Mouse (Mus musculus): ENCODE results near the gene Naip1. TPM values are rescaled to one million over a fixed set of nuclear protein-coding genes. Genes with fewer than 3 reads are reported as not detected.
"Not testable (repeated sequence)": the region's sequence is repeated elsewhere in the genome, so short reads cannot be mapped to it uniquely, and the experiment has no call there.

The Naip1 gene
- total and polyA plus RNA-seq, 3 experiments: 0.01 to 0.53 (median 0.27) TPM

DNA sequence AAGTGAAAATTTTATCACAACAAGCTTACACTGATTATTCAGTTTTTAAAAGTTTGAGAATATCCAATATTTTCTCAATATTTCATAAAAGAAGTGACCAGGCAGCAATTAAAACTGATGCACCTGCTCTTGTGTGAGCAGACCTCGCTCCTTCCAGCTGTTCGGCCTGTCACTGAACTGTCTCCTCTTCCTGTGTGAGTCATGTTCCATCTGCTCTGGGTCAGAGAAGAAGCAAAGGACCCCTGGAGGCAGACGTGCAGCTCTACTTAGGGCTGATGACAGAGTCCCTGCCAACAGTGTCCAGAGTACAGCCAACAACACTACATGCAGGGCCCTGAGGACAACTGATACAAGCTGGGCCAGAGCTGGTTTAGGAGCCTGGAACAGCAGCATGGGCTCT lies 12.6 kb downstream of the Naip1 start:
- no peak for ATAC-seq (ENCODE audit: extremely low read depth, insufficient number of reproducible peaks, low FRiP score, poor library complexity, severe bottlenecking)
- H3K27me3 ChIP-seq (ENCODE audit: insufficient read depth, low read length): peaks cover 9% of the 10 kb centered on the region
- no peak for DNase-seq (ENCODE audit: low spot score)
- no peak overlapping the region for H3K4me3 ChIP-seq (ENCODE audit: low read depth, low read length)
- H3K9me3 ChIP-seq (replicated peaks): no peaks in the 10 kb centered on the region
- TF ChIP-seq GATA2 (IDR thresholded peaks at IDR 0.05; ENCODE audit: borderline replicate concordance, low read depth, low read length) (no peak), CTCF (IDR thresholded peaks at IDR 0.05; ENCODE audit: low read depth, low read length) (no peak), TAL1 (conservative IDR thresholded peaks at IDR 0.05; ENCODE audit: low read depth, low read length) (no peak), GATA1 (IDR thresholded peaks at IDR 0.05; ENCODE audit: borderline replicate concordance, low read length) (no peak), POLR2AphosphoS5 (IDR thresholded peaks at IDR 0.05; ENCODE audit: insufficient replicate concordance, low read depth, low read length) (no peak)
- no peaks in the 10 kb centered on the region for H3K36me3 ChIP-seq (replicated peaks)
- peaks cover 7% of the 10 kb centered on the region; the same call in 1 of the 2 replicates for H3K4me1 ChIP-seq (ENCODE audit: insufficient read depth, low read depth, low read length)

DNA sequence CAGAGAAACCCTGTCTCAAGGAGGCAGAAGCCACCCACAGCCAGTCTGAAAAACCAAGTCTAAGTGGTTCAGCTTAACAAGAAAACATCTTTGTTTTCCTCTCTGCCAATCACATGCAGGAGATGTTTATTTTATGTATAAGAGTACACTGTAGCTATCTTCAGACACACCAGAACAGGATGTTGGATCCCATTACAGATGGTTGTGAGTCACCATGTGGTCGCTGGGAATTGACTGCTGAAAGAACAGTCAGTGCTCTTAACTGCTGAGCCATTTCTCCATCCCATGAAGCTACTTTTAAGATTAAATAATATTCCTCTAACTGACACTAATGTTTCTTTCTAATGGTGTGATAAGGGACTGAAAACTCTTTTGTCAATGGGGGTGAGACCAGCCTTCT lies 14.0 kb downstream of the Naip1 start:
- TF ChIP-seq GATA1 (IDR thresholded peaks at IDR 0.05; ENCODE audit: borderline replicate concordance, low read length) (no peak), CTCF (IDR thresholded peaks at IDR 0.05; ENCODE audit: low read depth, low read length) (no peak), TAL1 (conservative IDR thresholded peaks at IDR 0.05; ENCODE audit: low read depth, low read length) (no peak), GATA2 (IDR thresholded peaks at IDR 0.05; ENCODE audit: borderline replicate concordance, low read depth, low read length) (no peak), POLR2AphosphoS5 (IDR thresholded peaks at IDR 0.05; ENCODE audit: insufficient replicate concordance, low read depth, low read length) (no peak)
- Histone ChIP-seq H3K27me3 (ENCODE audit: insufficient read depth, low read length) (peaks cover 9% of the 10 kb centered on the region), H3K36me3 (replicated peaks) (no peaks in the 10 kb centered on the region), H3K4me3 (ENCODE audit: low read depth, low read length) (no peak overlapping the region), H3K9me3 (replicated peaks) (no peaks in the 10 kb centered on the region), H3K4me1 (ENCODE audit: insufficient read depth, low read depth, low read length) (peaks cover 7% of the 10 kb centered on the region; the same call in 1 of the 2 replicates)
- DNase-seq (ENCODE audit: low spot score) (no peak), ATAC-seq (ENCODE audit: extremely low read depth, insufficient number of reproducible peaks, low FRiP score, poor library complexity, severe bottlenecking) (no peak)

DNA sequence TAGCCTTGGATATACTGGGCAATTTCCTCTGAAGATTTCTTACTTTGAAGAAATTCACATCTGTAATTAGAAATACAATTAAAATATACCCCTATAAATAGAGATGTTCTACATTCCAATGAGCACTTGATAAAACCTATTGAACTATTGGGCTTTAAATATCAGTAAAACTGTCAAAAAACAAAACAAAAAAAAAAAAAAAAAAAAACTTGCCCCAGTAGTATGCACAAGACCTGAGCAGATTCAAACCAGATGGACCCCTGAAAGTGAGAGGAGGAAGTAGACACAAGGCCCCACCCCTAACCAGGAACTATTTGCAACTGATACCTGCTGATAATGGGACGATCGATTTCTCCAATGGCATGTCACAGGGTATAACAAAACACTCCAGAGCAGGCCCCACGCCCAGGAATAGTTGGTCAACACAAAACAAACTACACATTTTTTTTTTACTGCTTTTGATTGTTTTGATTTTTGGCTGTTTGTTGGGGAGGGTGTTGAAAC lies 15.3 kb downstream of the Naip1 start:
- no peak for TF ChIP-seq GATA1 (IDR thresholded peaks at IDR 0.05; ENCODE audit: borderline replicate concordance, low read length)
- no peak for TF ChIP-seq POLR2AphosphoS5 (IDR thresholded peaks at IDR 0.05; ENCODE audit: insufficient replicate concordance, low read depth, low read length)
- TF ChIP-seq GATA2 (IDR thresholded peaks at IDR 0.05; ENCODE audit: borderline replicate concordance, low read depth, low read length): no peak
- H3K27me3 ChIP-seq (ENCODE audit: insufficient read depth, low read length): peaks cover 9% of the 10 kb centered on the region
- H3K9me3 ChIP-seq (replicated peaks): no peaks in the 10 kb centered on the region
- no peak for ATAC-seq (ENCODE audit: extremely low read depth, insufficient number of reproducible peaks, low FRiP score, poor library complexity, severe bottlenecking)
- H3K4me3 ChIP-seq (ENCODE audit: low read depth, low read length): no peak overlapping the region
- H3K36me3 ChIP-seq (replicated peaks): no peaks in the 10 kb centered on the region
- DNase-seq (ENCODE audit: low spot score): no peak
- H3K4me1 ChIP-seq (ENCODE audit: insufficient read depth, low read depth, low read length): peaks cover 7% of the 10 kb centered on the region; the same call in 1 of the 2 replicates

- not testable (repeated sequence) for DNase-seq (ENCODE audit: low spot score)
Observed at GRCm38 (mm10) chr13:100436556-100437163, 16.0 kb downstream of the Naip1 start.

GRCm38 (mm10) chr13:100419958-100420357 lies 32.7 kb downstream of the Naip1 start:
- ATAC-seq (ENCODE audit: extremely low read depth, insufficient number of reproducible peaks, low FRiP score, poor library complexity, severe bottlenecking); H3K27me3 ChIP-seq (ENCODE audit: insufficient read depth, low read length); DNase-seq (ENCODE audit: low spot score); H3K36me3 ChIP-seq (replicated peaks); H3K4me1 ChIP-seq (ENCODE audit: insufficient read depth, low read depth, low read length); H3K9me3 ChIP-seq (replicated peaks); H3K4me3 ChIP-seq (ENCODE audit: low read depth, low read length): not testable (repeated sequence)

More at GRCm38 (mm10) chr13:100436556-100437163, 16.0 kb downstream of the Naip1 start:
- not testable (repeated sequence) for H3K27me3 ChIP-seq (ENCODE audit: insufficient read depth, low read length); ATAC-seq (ENCODE audit: extremely low read depth, insufficient number of reproducible peaks, low FRiP score, poor library complexity, severe bottlenecking); H3K36me3 ChIP-seq (replicated peaks); H3K9me3 ChIP-seq (replicated peaks); H3K4me3 ChIP-seq (ENCODE audit: low read depth, low read length); H3K4me1 ChIP-seq (ENCODE audit: insufficient read depth, low read depth, low read length)

DNA sequence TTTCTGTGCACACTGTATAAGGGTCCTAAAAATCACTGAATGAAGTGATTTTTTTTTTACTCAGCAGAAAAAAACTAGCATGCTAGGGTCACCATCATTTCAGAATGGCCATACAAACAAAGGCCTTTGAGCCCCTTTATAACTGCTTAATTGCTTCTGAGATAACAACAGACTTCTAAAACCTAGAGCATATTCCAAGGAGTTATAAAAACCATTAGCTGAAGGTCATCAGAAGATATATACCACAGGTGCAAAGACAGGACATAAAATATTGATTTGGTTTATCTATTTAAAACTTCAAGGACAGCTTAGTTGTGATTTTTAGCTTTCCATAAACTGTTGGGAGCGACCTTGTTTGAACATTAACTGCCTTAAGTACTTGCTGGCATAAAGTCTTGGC lies 38.2 kb downstream of the Naip1 start:
- no peak for TF ChIP-seq CTCF (IDR thresholded peaks at IDR 0.05; ENCODE audit: low read depth, low read length)
- no peak for TF ChIP-seq GATA1 (IDR thresholded peaks at IDR 0.05; ENCODE audit: borderline replicate concordance, low read length)
- no peak for TF ChIP-seq GATA2 (IDR thresholded peaks at IDR 0.05; ENCODE audit: borderline replicate concordance, low read depth, low read length)
- TF ChIP-seq POLR2AphosphoS5 (IDR thresholded peaks at IDR 0.05; ENCODE audit: insufficient replicate concordance, low read depth, low read length): no peak
- no peak for TF ChIP-seq TAL1 (conservative IDR thresholded peaks at IDR 0.05; ENCODE audit: low read depth, low read length)
- ATAC-seq (ENCODE audit: extremely low read depth, insufficient number of reproducible peaks, low FRiP score, poor library complexity, severe bottlenecking) (no peak), DNase-seq (ENCODE audit: low spot score) (no peak)
- Histone ChIP-seq H3K4me1 (ENCODE audit: insufficient read depth, low read depth, low read length) (no peaks in the 10 kb centered on the region), H3K4me3 (ENCODE audit: low read depth, low read length) (no peak overlapping the region), H3K36me3 (replicated peaks) (no peaks in the 10 kb centered on the region), H3K27me3 (ENCODE audit: insufficient read depth, low read length) (no peaks in the 10 kb centered on the region), H3K9me3 (replicated peaks) (no peaks in the 10 kb centered on the region)

- Histone ChIP-seq H3K4me3 (ENCODE audit: low read depth, low read length) (no peak overlapping the region), H3K27me3 (ENCODE audit: insufficient read depth, low read length) (peaks cover 2% of the 10 kb centered on the region; the same call in 1 of the 2 replicates), H3K9me3 (replicated peaks) (no peaks in the 10 kb centered on the region), H3K36me3 (replicated peaks) (no peaks in the 10 kb centered on the region), H3K4me1 (ENCODE audit: insufficient read depth, low read depth, low read length) (no peaks in the 10 kb centered on the region)
- DNase-seq (ENCODE audit: low spot score): no peak
- ATAC-seq (ENCODE audit: extremely low read depth, insufficient number of reproducible peaks, low FRiP score, poor library complexity, severe bottlenecking): no peak
- TF ChIP-seq GATA2 (IDR thresholded peaks at IDR 0.05; ENCODE audit: borderline replicate concordance, low read depth, low read length): no peak
- TF ChIP-seq GATA1 (IDR thresholded peaks at IDR 0.05; ENCODE audit: borderline replicate concordance, low read length): no peak
- no peak for TF ChIP-seq TAL1 (conservative IDR thresholded peaks at IDR 0.05; ENCODE audit: low read depth, low read length)
- no peak for TF ChIP-seq POLR2AphosphoS5 (IDR thresholded peaks at IDR 0.05; ENCODE audit: insufficient replicate concordance, low read depth, low read length)
- TF ChIP-seq CTCF (IDR thresholded peaks at IDR 0.05; ENCODE audit: low read depth, low read length): no peak
Observed at GRCm38 (mm10) chr13:100409825-100410224, 42.8 kb downstream of the Naip1 start.
